Mouse (Mus musculus) G1E-ER4 (cell line): ENCODE data around the gene Cyp2c66. TPM values are rescaled to one million over a fixed set of nuclear protein-coding genes. Genes with fewer than 3 reads are reported as not detected.

Experiments
- GATA1 ChIP-seq: IDR thresholded peaks from one replicate; pipeline ENCODE4 v1.8.0; 2012; ENCODE audit warnings: low read length, inconsistent platforms
- polyA plus RNA-seq: library from polyadenylated mRNA; stranded (reverse); fragments of >175 nt; gene quantifications from 2 replicates; pipeline ENCODE4 v1.2.3, GENCODE M21; 2012

Cyp2c66 gene
- not detected in 2 replicates for polyA plus RNA-seq

DNA sequence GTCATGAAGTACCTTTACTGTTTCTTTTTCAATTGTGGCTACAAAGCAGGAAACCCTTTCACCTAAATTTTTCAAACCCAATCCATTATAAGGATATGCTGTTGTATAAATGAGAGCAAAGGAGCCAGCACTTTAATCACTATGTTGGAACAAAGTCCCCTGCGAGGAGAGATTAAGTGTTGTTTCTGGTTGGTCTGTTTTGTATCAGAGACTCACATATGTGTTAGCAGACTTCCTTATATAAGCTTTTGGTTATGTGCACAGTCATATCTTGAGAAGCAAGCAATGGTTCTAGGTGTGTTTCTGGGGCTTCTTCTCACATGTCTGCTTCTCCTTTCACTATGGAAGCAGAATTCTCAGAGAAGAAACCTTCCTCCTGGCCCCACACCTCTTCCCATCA, at the start of gene Cyp2c66:
TSS of gene Cyp2c66 (plus strand) at position 255 of the 400 bp plus-strand sequence.
- TF ChIP-seq GATA1: no peak

Other genes with a start within 250 kb of the Cyp2c66 start
- 9.5 and 14.9 TPM in 2 replicates for gene Hells, start 183.0 kb upstream of the Cyp2c66 start, polyA plus RNA-seq
- gene Cyp2c55, start 106.9 kb upstream of the Cyp2c66 start, polyA plus RNA-seq: 0.17 and 0.35 TPM in 2 replicates
- gene Cyp2c65, start 52.9 kb upstream of the Cyp2c66 start, polyA plus RNA-seq: not detected in 2 replicates
- gene Cyp2c29, start 155.5 kb downstream of the Cyp2c66 start, polyA plus RNA-seq: not detected in 2 replicates